Mouse (Mus musculus) thymus, adult 2 months (tissue): ENCODE measurements around the gene Gm21117. TPM values are rescaled to one million over a fixed set of nuclear protein-coding genes. Genes with fewer than 3 reads are reported as not detected.
"Not testable (repeated sequence)": the region's sequence is repeated elsewhere in the genome, so short reads cannot be mapped to it uniquely, and the experiment has no call there.

Experiments used
- DNase-seq: peaks from one replicate; pipeline ENCODE4 v3.0.0; 2021
- H3K27ac ChIP-seq: fragments of 200-500 bp; 2 replicates; pipeline ENCODE4 v1.5.1; 2012; ENCODE audit warnings: low read length, control low read depth; ENCODE audit not compliant: control insufficient read depth, insufficient read depth
- H3K27me3 ChIP-seq: fragments of 200-500 bp; 2 replicates; pipeline ENCODE4 v1.6.1; 2012; ENCODE audit warnings: mild to moderate bottlenecking, low read length, moderate library complexity, mixed read lengths; ENCODE audit not compliant: control insufficient read depth, insufficient read depth
- H3K36me3 ChIP-seq: fragments of 200-500 bp; 2 replicates; pipeline ENCODE4 v1.6.1; 2012; ENCODE audit warnings: mild to moderate bottlenecking, low read length, moderate library complexity; ENCODE audit not compliant: control insufficient read depth, insufficient read depth
- H3K4me1 ChIP-seq: fragments of 200-500 bp; replicated peaks from 2 replicates; pipeline ENCODE4 v1.6.1; 2012; ENCODE audit warnings: low read length; ENCODE audit not compliant: control insufficient read depth, insufficient read depth
- H3K4me3 ChIP-seq: fragments of 200-500 bp; 2 replicates; pipeline ENCODE4 v1.5.1; 2012; ENCODE audit warnings: mild to moderate bottlenecking, low read length, control low read depth, moderate library complexity; ENCODE audit not compliant: control insufficient read depth, insufficient read depth
- WGBS: fragments of 180-500 bp; shearing (Covaris S2); methylation state at CpG from one replicate; pipeline ENCODE4 v1.1.7; 2018; 5-methylcytosine and 5-hydroxymethylcytosine counted together
- polyA plus RNA-seq: library from polyadenylated mRNA; depleted of rRNA; stranded (reverse); fragments of >200 nt; gene quantifications from 2 replicates; pipeline ENCODE4 v1.2.3, GENCODE M21; 2012; rRNA removed

Gene Gm21117
- polyA plus RNA-seq, result not detected in 2 replicates

- H3K4me1 ChIP-seq, DNase-seq, H3K4me3 ChIP-seq, H3K27me3 ChIP-seq, H3K36me3 ChIP-seq, H3K27ac ChIP-seq: not testable (repeated sequence)
- no CpG with 5 or more reads among the region's 6 CpGs for WGBS
These were observed at the start of gene Gm21117 for GRCm38 (mm10) chrY:51124920-51125319. TSS of gene Gm21117 (plus strand) at chrY:51125220.
